Mouse (Mus musculus) intestine, embryonic 16.5 days (tissue): ENCODE results near the gene Yipf3. TPM values are rescaled to one million over a fixed set of nuclear protein-coding genes. Genes with fewer than 3 reads are reported as not detected.

Experiments
- ATAC-seq: fragments of 200-750 bp; cut with Nextera tagmentation; 2 replicates; pipeline ENCODE4 v1.8.0; 2017; ENCODE audit warnings: moderate TSS enrichment, moderate library complexity
- H3K27ac ChIP-seq: fragments of 300-500 bp; sonication (generic); 2 replicates; pipeline ENCODE4 v1.5.1; 2014; ENCODE audit warnings: mild to moderate bottlenecking, low read length
- H3K27me3 ChIP-seq: fragments of 300-500 bp; sonication (generic); replicated peaks from 2 replicates; pipeline ENCODE4 v1.6.1; 2014; ENCODE audit warnings: low read length, control low read depth, mixed read lengths; ENCODE audit not compliant: control insufficient read depth, insufficient read depth
- H3K36me3 ChIP-seq: fragments of 300-500 bp; sonication (generic); 2 replicates; pipeline ENCODE4 v1.6.1; 2014; ENCODE audit warnings: low read length, control low read depth; ENCODE audit not compliant: control insufficient read depth, insufficient read depth
- H3K4me1 ChIP-seq: fragments of 300-500 bp; sonication (generic); 2 replicates; pipeline ENCODE4 v1.6.1; 2014; ENCODE audit warnings: low read length, control low read depth, mixed read lengths; ENCODE audit not compliant: control insufficient read depth, insufficient read depth
- H3K4me2 ChIP-seq: fragments of 300-500 bp; sonication (generic); 2 replicates; pipeline ENCODE4 v1.6.1; 2014; ENCODE audit warnings: low read depth, low read length, control low read depth
- H3K4me3 ChIP-seq: fragments of 300-500 bp; sonication (generic); 2 replicates; pipeline ENCODE4 v1.5.1; 2014; ENCODE audit warnings: mild to moderate bottlenecking, low read length
- H3K9ac ChIP-seq: fragments of 300-500 bp; sonication (generic); 2 replicates; pipeline ENCODE4 v1.6.1; 2014; ENCODE audit warnings: low read depth, low read length
- H3K9me3 ChIP-seq: fragments of 300-500 bp; sonication (generic); 2 replicates; pipeline ENCODE4 v1.6.1; 2016; ENCODE audit warnings: low read length, control low read depth; ENCODE audit not compliant: control insufficient read depth
- WGBS: fragments of 180-500 bp; shearing (Covaris S2); extraction: QIAGEN DNeasy Blood & Tissue Kit; methylation state at CpG from one replicate; pipeline ENCODE4 v1.1.7; 2014; 5-methylcytosine and 5-hydroxymethylcytosine counted together
- polyA plus RNA-seq: library from polyadenylated mRNA; unstranded; fragments of >200 nt; fragmentation: Nextera tagmentation; extraction: Ambion mirVana; gene quantifications from 2 replicates; pipeline ENCODE4 v1.2.1, GENCODE M21; 2015

The Yipf3 gene
- polyA plus RNA-seq, 1 experiment from 2014 or later, result 122 TPM

GRCm38 (mm10) chr17:46265918-46266618 is 18.2 kb downstream of the Yipf3 start:
- peaks cover 41% of the 10 kb centered on the region for H3K4me1 ChIP-seq
- peaks cover 26% of the 10 kb centered on the region for H3K36me3 ChIP-seq
- no peaks in the 10 kb centered on the region for H3K27me3 ChIP-seq
- H3K4me3 ChIP-seq, result no peak overlapping the region
- ATAC-seq, result peak; percentile 22
- no peak overlapping the region for H3K4me2 ChIP-seq
- 20% methylated on average over 14 of the region's 14 CpGs for WGBS
- no peak overlapping the region for H3K27ac ChIP-seq
- H3K9ac ChIP-seq, result 0 out of 2 replicates have a peak overlapping the region, but pooled peaks have one; percentile 16
- H3K9me3 ChIP-seq, result no peaks in the 10 kb centered on the region

GRCm38 (mm10) chr17:46266986-46267385 is 19.1 kb downstream of the Yipf3 start:
- H3K4me3 ChIP-seq, result no peak overlapping the region
- H3K27ac ChIP-seq, result no peak overlapping the region
- H3K9ac ChIP-seq, result no peak overlapping the region
- H3K4me2 ChIP-seq, result no peak overlapping the region
- H3K27me3 ChIP-seq, result no peaks in the 10 kb centered on the region
- 0 out of 2 replicates have a peak, but pooled peaks have one; percentile 0 for ATAC-seq
- H3K36me3 ChIP-seq, result peaks cover 22% of the 10 kb centered on the region
- peaks cover 42% of the 10 kb centered on the region for H3K4me1 ChIP-seq
- no peaks in the 10 kb centered on the region for H3K9me3 ChIP-seq
- WGBS, result 58% methylated on average over 6 of the region's 6 CpGs

- Histone ChIP-seq H3K4me2 (no peak overlapping the region), H3K9ac (0 out of 2 replicates have a peak overlapping the region, but pooled peaks have one; percentile 8), H3K9me3 (no peaks in the 10 kb centered on the region), H3K27me3 (no peaks in the 10 kb centered on the region), H3K4me3 (no peak overlapping the region), H3K4me1 (peaks cover 42% of the 10 kb centered on the region), H3K36me3 (peaks cover 19% of the 10 kb centered on the region), H3K27ac (peak overlapping the region; percentile 53)
- WGBS, result 71% methylated on average over 7 of the region's 7 CpGs
- peak; percentile 21 for ATAC-seq
Observed at GRCm38 (mm10) chr17:46267511-46267910, 19.6 kb downstream of the Yipf3 start.

DNA sequence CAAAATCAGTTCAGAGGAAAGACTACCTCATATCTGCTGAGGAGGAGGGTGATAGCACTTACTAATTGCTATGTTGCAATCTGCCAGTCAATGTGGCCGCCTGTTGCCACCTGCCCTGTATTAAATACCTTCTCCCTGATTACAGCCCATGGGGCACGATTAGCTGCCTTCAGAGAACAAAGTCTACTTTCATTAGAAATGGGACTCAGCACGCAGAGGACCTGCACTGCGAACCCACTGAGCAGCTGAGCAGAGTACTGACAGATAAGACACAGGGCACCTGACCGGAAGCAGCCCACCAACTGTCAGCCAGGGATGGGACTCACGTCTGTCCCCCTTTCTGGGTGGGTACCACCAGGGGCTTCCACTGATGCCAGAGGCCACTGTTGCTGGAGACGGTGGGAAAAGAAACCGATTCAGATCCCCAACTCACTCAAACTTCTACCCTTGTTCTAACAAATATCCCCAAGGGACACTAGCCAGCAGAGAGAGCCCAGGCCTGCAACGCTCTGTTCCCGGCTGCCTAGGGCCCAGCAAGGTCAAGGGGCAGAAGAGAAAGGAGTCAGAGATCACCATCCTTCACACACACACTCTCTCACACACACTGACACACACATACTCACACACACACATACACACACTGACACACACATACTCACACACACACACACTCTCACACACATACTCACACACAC is 20.3 kb downstream of the Yipf3 start:
- H3K4me2 ChIP-seq, result no peak overlapping the region
- no peak overlapping the region for H3K4me3 ChIP-seq
- H3K9ac ChIP-seq, result no peak overlapping the region
- peak overlapping the region; percentile 80 for H3K27ac ChIP-seq
- ATAC-seq, result peak; percentile 81
- peaks cover 44% of the 10 kb centered on the region for H3K4me1 ChIP-seq
- H3K9me3 ChIP-seq, result no peaks in the 10 kb centered on the region
- WGBS, result 60% methylated on average over 10 of the region's 10 CpGs
- no peaks in the 10 kb centered on the region for H3K27me3 ChIP-seq
- peaks cover 19% of the 10 kb centered on the region for H3K36me3 ChIP-seq

GRCm38 (mm10) chr17:46269771-46270534 is 22.1 kb downstream of the Yipf3 start:
- H3K4me3 ChIP-seq, result peak overlapping the region; percentile 5; the same call in 1 of the 2 replicates
- no peaks in the 10 kb centered on the region for H3K9me3 ChIP-seq
- H3K27me3 ChIP-seq, result no peaks in the 10 kb centered on the region
- 74% methylated on average over 19 of the region's 19 CpGs for WGBS
- peak overlapping the region; percentile 14; the same call in 1 of the 2 replicates for H3K27ac ChIP-seq
- H3K4me1 ChIP-seq, result peaks cover 44% of the 10 kb centered on the region
- peaks cover 11% of the 10 kb centered on the region; the same call in 1 of the 2 replicates for H3K36me3 ChIP-seq
- ATAC-seq, result no peak
- H3K9ac ChIP-seq, result peak overlapping the region; percentile 51
- peak overlapping the region; percentile 23; the same call in 1 of the 2 replicates for H3K4me2 ChIP-seq

DNA sequence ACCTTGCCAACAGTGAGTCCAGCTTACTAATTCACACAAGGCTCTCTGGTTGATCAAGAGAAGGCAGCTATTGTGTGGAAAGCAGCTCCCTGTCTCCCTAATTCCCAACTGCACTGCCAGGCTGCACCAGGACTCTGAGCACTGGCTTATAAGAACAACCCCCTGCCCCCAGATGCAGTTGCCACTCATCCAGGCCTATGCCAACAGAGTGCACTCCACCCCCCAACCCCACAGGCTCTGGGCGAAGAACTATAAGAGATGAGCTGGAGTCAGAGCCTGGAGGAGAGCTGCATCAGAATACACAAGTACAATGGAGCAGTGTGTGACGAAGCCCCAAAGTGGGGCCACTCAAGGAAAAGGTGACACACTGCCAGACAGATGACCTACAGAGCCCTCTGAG is 24.2 kb downstream of the Yipf3 start:
- Histone ChIP-seq H3K4me2 (no peak overlapping the region), H3K4me3 (no peak overlapping the region), H3K36me3 (peaks cover 13% of the 10 kb centered on the region; the same call in 1 of the 2 replicates), H3K4me1 (peaks cover 30% of the 10 kb centered on the region), H3K9me3 (no peaks in the 10 kb centered on the region), H3K27me3 (no peaks in the 10 kb centered on the region), H3K27ac (no peak overlapping the region), H3K9ac (no peak overlapping the region)
- WGBS, result 90% methylated on average over 2 of the region's 2 CpGs
- no peak for ATAC-seq

DNA sequence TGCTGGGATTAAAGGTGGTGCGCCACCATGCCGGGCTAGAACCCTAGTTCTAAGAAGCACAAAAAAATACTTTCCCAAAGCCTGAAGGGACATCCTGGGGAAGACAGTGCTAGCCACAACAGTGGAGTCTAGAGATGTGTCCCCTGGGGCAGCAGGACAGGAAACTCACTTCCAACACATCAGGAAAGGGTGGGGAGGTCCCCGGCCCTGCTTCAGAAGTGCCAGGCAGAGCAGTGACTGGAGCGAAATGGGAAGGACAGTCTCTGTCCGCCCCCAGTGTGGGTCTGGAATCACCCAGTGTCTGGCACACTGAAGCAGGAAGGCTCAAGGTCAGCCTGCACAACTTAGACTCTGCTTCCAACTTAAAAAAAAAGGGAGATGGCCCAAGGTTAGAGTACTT is 24.8 kb downstream of the Yipf3 start:
- WGBS, result 89% methylated on average over 5 of the region's 5 CpGs
- no peak for ATAC-seq
- Histone ChIP-seq H3K4me1 (peaks cover 24% of the 10 kb centered on the region), H3K27ac (no peak overlapping the region), H3K4me2 (no peak overlapping the region), H3K9me3 (no peaks in the 10 kb centered on the region), H3K27me3 (no peaks in the 10 kb centered on the region), H3K9ac (no peak overlapping the region), H3K4me3 (no peak overlapping the region), H3K36me3 (peaks cover 13% of the 10 kb centered on the region; the same call in 1 of the 2 replicates)

DNA sequence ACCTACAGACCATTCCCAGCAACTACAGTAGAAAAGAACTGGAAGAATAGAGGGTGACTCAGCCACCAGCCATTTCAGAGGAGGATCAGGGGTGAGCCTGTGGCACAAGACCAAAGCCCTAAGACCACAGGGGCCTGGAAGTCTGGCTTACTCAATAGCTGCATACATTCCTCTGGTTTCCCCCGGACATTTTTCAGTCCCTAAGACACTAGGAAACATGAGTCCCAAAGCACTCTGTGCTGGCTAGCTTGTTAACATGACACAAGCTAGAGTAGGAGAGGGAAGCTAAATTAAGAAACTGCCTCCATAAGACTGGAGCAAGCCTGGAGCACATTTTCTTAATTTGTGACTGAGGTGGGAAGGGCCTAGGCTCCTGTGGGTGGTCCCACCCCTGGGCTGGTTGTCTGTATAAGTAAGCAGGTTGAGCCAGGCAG is 25.9 kb downstream of the Yipf3 start:
- 64% methylated on average over 1 of the region's 1 CpGs for WGBS
- H3K4me3 ChIP-seq, result no peak overlapping the region
- H3K36me3 ChIP-seq, result peaks cover 13% of the 10 kb centered on the region; the same call in 1 of the 2 replicates
- H3K4me1 ChIP-seq, result peaks cover 19% of the 10 kb centered on the region
- no peaks in the 10 kb centered on the region for H3K9me3 ChIP-seq
- H3K27me3 ChIP-seq, result no peaks in the 10 kb centered on the region
- H3K4me2 ChIP-seq, result no peak overlapping the region
- no peak overlapping the region for H3K27ac ChIP-seq
- H3K9ac ChIP-seq, result no peak overlapping the region
- no peak for ATAC-seq

DNA sequence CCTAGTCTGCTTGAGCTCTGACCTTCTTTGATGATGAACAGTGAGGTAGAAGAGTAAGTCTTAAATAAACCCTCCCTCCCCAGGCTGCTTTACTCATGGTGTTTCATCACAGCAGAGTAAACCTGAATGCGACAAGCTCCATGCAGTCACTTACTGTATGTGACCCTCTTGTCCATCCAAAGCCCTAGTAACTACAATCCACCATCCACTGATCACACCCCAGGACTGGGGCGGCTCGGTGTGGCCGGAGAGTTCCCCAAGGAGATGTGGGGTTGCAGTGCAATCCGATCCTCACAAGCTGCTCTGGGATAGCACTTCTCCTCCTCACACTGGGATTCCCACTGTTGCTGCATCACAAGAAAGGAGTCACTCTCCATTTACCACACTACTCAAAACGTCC is 26.6 kb downstream of the Yipf3 start:
- Histone ChIP-seq H3K36me3 (peaks cover 13% of the 10 kb centered on the region; the same call in 1 of the 2 replicates), H3K27ac (no peak overlapping the region), H3K4me2 (no peak overlapping the region), H3K9me3 (no peaks in the 10 kb centered on the region), H3K9ac (no peak overlapping the region), H3K4me1 (peaks cover 18% of the 10 kb centered on the region), H3K27me3 (no peaks in the 10 kb centered on the region), H3K4me3 (no peak overlapping the region)
- 77% methylated on average over 6 of the region's 6 CpGs for WGBS
- no peak for ATAC-seq
